Mouse (Mus musculus) hindbrain, postnatal 0 days (tissue): ENCODE data around the gene Hyal1. TPM values are rescaled to one million over a fixed set of nuclear protein-coding genes. Genes with fewer than 3 reads are reported as not detected.

ENCODE experiments used
- ATAC-seq: fragments of 200-750 bp; cut with Nextera tagmentation; 2 replicates; pipeline ENCODE4 v1.8.0; 2017; ENCODE audit warnings: mild to moderate bottlenecking, moderate TSS enrichment, moderate library complexity
- DNase-seq: peaks from one replicate; pipeline ENCODE4 v3.0.0-alpha.2; 2015; ENCODE audit warnings: low spot score
- H3K27ac ChIP-seq: fragments of 300-500 bp; sonication (generic); 2 replicates; pipeline ENCODE4 v1.5.1; 2014; ENCODE audit warnings: mild to moderate bottlenecking
- H3K27me3 ChIP-seq: fragments of 300-500 bp; sonication (generic); 2 replicates; pipeline ENCODE4 v1.6.1; 2014; ENCODE audit warnings: low read length, mixed read lengths; ENCODE audit not compliant: insufficient read depth
- H3K36me3 ChIP-seq: fragments of 300-500 bp; sonication (generic); 2 replicates; pipeline ENCODE4 v1.6.1; 2014; ENCODE audit warnings: low read length, mixed read lengths; ENCODE audit not compliant: insufficient read depth
- H3K4me1 ChIP-seq: fragments of 300-500 bp; sonication (generic); 2 replicates; pipeline ENCODE4 v1.6.1; 2014; ENCODE audit warnings: antibody characterized with exemption, low read length, mixed read lengths; ENCODE audit not compliant: insufficient read depth
- H3K4me2 ChIP-seq: fragments of 300-500 bp; sonication (generic); 2 replicates; pipeline ENCODE4 v1.6.1; 2014; ENCODE audit warnings: low read depth, mild to moderate bottlenecking, low read length, moderate library complexity, mixed read lengths
- H3K4me3 ChIP-seq: fragments of 300-500 bp; sonication (generic); 2 replicates; pipeline ENCODE4 v1.5.1; 2014; ENCODE audit warnings: low read length
- H3K9ac ChIP-seq: fragments of 300-500 bp; sonication (generic); replicated peaks from 2 replicates; pipeline ENCODE4 v1.6.1; 2014; ENCODE audit warnings: mild to moderate bottlenecking, low read length, moderate library complexity, mixed read lengths
- H3K9me3 ChIP-seq: fragments of 300-500 bp; sonication (generic); 2 replicates; pipeline ENCODE4 v1.6.1; 2016; ENCODE audit warnings: low read length, mixed read lengths
- CTCF ChIP-seq: IDR thresholded peaks from 2 replicates; pipeline ENCODE4 v1.5.1; 2016; ENCODE audit warnings: antibody characterized with exemption, control low read depth, low read depth
- WGBS: fragments of 180-500 bp; shearing (Covaris S2); extraction: QIAGEN DNeasy Blood & Tissue Kit; methylation state at CpG from one replicate; pipeline ENCODE4 v1.1.7; 2014; 5-methylcytosine and 5-hydroxymethylcytosine counted together
- polyA plus RNA-seq: library from polyadenylated mRNA; unstranded; fragments of >200 nt; fragmentation: Nextera tagmentation; extraction: Ambion mirVana; gene quantifications from 2 replicates; pipeline ENCODE4 v1.2.1, GENCODE M21; 2015
- total RNA-seq: library from RNA; depleted of rRNA; stranded (reverse); fragments of >200 nt; gene quantifications from 2 replicates; pipeline ENCODE4 v1.2.3, GENCODE M21; 2014

Hyal1 gene
- total and polyA plus RNA-seq, 2 experiments from 2014 or later, result 3.3 to 7.7 TPM

GRCm38 (mm10) chr9:107586504-107586903 lies 9.8 kb downstream of the Hyal1 start:
- H3K4me3 ChIP-seq, result no peak overlapping the region
- no peaks in the 10 kb centered on the region for H3K9me3 ChIP-seq
- H3K27ac ChIP-seq, result no peak overlapping the region
- ATAC-seq (no peak), DNase-seq (no peak)
- peaks cover 9% of the 10 kb centered on the region; the same call in 1 of the 2 replicates for H3K4me1 ChIP-seq
- no peak overlapping the region for H3K4me2 ChIP-seq
- WGBS, result 89% methylated on average over 5 of the region's 5 CpGs
- peaks cover 24% of the 10 kb centered on the region for H3K36me3 ChIP-seq
- H3K27me3 ChIP-seq, result no peaks in the 10 kb centered on the region
- no peak overlapping the region for H3K9ac ChIP-seq
- no peak for TF ChIP-seq CTCF

GRCm38 (mm10) chr9:107586974-107587832 lies 10.5 kb downstream of the Hyal1 start, which contains the start of gene Ifrd2:
TSS of gene Ifrd2 (plus strand) at chr9:107587642.
- no peaks in the 10 kb centered on the region for H3K27me3 ChIP-seq
- H3K27ac ChIP-seq, result no peak within 1 kb of the TSS; the same call in 1 of the 2 replicates
- no peaks in the 10 kb centered on the region for H3K9me3 ChIP-seq
- TF ChIP-seq CTCF, result no peak
- DNase-seq (peak; percentile 99), ATAC-seq (peak; percentile 98)
- peaks cover 27% of the 10 kb centered on the region for H3K36me3 ChIP-seq
- 15% methylated on average over 46 of the region's 46 CpGs for WGBS
- peak within 1 kb of the TSS; percentile 49 for H3K9ac ChIP-seq
- H3K4me2 ChIP-seq, result peak within 1 kb of the TSS; percentile 91
- peaks cover 9% of the 10 kb centered on the region; the same call in 1 of the 2 replicates for H3K4me1 ChIP-seq
- H3K4me3 ChIP-seq, result peak within 1 kb of the TSS; percentile 64

- no peaks in the 10 kb centered on the region for H3K9me3 ChIP-seq
- no peaks in the 10 kb centered on the region for H3K27me3 ChIP-seq
- H3K4me2 ChIP-seq, result peak overlapping the region; percentile 91
- no peak for TF ChIP-seq CTCF
- peaks cover 25% of the 10 kb centered on the region for H3K36me3 ChIP-seq
- H3K4me1 ChIP-seq, result peaks cover 9% of the 10 kb centered on the region; the same call in 1 of the 2 replicates
- DNase-seq, result peak; percentile 63
- H3K9ac ChIP-seq, result peak overlapping the region; percentile 49
- no peak for ATAC-seq
- H3K4me3 ChIP-seq, result peak overlapping the region; percentile 64
- 6% methylated on average over 33 of the region's 33 CpGs for WGBS
- no peak overlapping the region; the same call in 1 of the 2 replicates for H3K27ac ChIP-seq
Observed at GRCm38 (mm10) chr9:107587833-107588639, 11.3 kb downstream of the Hyal1 start.

- Histone ChIP-seq H3K9me3 (no peaks in the 10 kb centered on the region), H3K9ac (no peak overlapping the region), H3K36me3 (peaks cover 26% of the 10 kb centered on the region), H3K27ac (no peak overlapping the region), H3K4me2 (no peak overlapping the region), H3K27me3 (no peaks in the 10 kb centered on the region), H3K4me3 (no peak overlapping the region), H3K4me1 (peaks cover 9% of the 10 kb centered on the region; the same call in 1 of the 2 replicates)
- no peak for ATAC-seq
- WGBS, result 88% methylated on average over 25 of the region's 25 CpGs
- TF ChIP-seq CTCF, result no peak
- no peak for DNase-seq
Observed at GRCm38 (mm10) chr9:107590058-107590772, 13.5 kb downstream of the Hyal1 start.

GRCm38 (mm10) chr9:107590773-107591060 lies 14.0 kb downstream of the Hyal1 start:
- Histone ChIP-seq H3K4me3 (no peak overlapping the region), H3K9me3 (no peaks in the 10 kb centered on the region), H3K4me1 (peaks cover 9% of the 10 kb centered on the region; the same call in 1 of the 2 replicates), H3K36me3 (peaks cover 26% of the 10 kb centered on the region), H3K9ac (no peak overlapping the region), H3K27me3 (no peaks in the 10 kb centered on the region), H3K27ac (no peak overlapping the region), H3K4me2 (no peak overlapping the region)
- DNase-seq (no peak), ATAC-seq (no peak)
- 98% methylated on average over 6 of the region's 6 CpGs for WGBS
- no peak for TF ChIP-seq CTCF
